Mouse (Mus musculus): Measurements from ENCODE around the gene Cuta. TPM values are rescaled to one million over a fixed set of nuclear protein-coding genes. Genes with fewer than 3 reads are reported as not detected.
"Not testable (repeated sequence)": the region's sequence is repeated elsewhere in the genome, so short reads cannot be mapped to it uniquely, and the experiment has no call there.

The Cuta gene
- 179 and 191 TPM in 2 replicates for polyA plus RNA-seq (2015; fragmentation: Nextera tagmentation; extraction: Ambion mirVana)

DNA sequence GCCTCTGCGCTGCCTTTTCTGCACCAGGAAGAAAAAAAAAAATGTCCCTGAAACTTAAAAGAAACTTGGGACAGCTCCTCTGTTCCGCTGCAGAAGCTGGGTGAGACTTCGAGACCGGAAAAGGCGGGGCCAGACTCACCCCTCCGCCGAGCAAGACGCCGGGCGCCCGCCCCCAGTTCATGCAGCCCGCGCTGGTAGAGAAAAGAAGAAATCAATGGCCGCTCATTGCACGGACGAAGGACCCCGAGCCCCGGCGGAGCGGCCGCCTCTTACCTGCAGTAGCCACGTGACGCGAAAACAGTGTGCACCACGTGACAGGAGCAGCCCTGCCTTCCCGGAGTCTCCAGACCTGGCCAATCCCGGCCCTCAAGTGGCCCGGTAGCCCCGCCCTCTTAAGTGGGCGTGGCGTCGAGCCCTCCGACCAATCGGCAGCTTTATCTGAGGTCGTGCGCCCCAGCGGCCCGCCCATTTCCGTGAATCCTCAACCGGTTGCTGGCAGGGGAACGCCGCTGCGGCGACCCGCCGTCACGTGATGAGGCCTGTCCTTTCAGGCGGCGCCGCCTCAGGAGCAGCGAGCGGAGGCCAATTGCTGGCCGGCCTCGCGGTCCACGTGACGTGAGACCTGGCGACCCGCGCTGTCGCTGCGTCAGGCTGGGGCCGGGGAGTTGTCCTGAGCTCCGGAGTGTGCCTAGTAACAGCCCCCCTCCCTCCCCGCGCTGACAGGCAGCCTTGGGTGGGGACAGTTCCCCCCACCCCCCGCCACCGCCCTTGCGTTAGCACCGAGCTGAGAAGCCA is at the start of gene Cuta:
Cuta (minus strand) TSS at position 392 of the 795 bp plus-strand sequence.
- H3K36me3 ChIP-seq, result peaks cover 22% of the 10 kb centered on the region
- H3K9me3 ChIP-seq, result no peaks in the 10 kb centered on the region
- H3K27ac ChIP-seq, result peak within 1 kb of the TSS; percentile 95
- WGBS, result under 1% methylated on average over 68 of the region's 70 CpGs
- peak; percentile 93 for ATAC-seq (ENCODE audit: insufficient read depth, low FRiP score, low read depth)
- no peaks in the 10 kb centered on the region for H3K27me3 ChIP-seq (replicated peaks)
- peak within 1 kb of the TSS; percentile 67 for H3K9ac ChIP-seq
- H3K4me1 ChIP-seq, result peaks cover 27% of the 10 kb centered on the region
- H3K4me2 ChIP-seq, result peak within 1 kb of the TSS; percentile 96
- peak within 1 kb of the TSS; percentile 63 for H3K4me3 ChIP-seq (replicated peaks)

DNA sequence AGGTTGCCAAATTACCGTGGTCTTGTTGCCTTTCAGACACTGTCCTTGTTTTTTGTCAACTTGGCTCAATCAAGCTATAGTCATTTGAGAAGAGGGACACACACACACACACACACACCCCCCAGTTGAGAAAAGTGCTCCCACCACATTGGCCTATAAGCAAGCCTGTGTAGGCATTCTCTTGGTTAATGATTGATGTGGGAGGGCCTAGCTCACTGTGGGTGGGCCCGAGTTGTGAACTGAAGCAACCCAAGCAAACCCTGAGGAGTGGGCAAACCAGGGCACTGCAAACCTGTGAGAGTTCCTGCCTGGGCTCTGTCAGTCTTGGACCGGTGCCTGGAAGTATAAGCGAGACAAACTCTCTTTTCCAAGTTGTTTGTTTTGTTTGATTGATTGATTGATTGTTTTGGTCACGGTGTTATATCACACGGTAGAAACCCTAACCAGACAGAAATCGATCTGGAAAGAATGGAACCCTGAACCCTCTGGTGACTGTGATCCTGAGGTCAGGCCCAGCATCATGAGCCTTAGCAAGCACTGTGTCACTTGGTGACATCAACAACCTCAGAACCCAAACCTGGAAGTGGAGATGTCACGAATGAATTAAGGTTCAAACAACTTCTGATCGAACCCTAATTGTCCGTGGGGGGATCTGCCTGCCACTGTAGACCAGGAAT is 46.3 kb upstream of the Cuta start:
- Histone ChIP-seq H3K4me3 (replicated peaks) (no peak overlapping the region), H3K36me3 (no peaks in the 10 kb centered on the region), H3K9ac (no peak overlapping the region), H3K27ac (no peak overlapping the region), H3K9me3 (no peaks in the 10 kb centered on the region), H3K4me2 (no peak overlapping the region), H3K27me3 (replicated peaks) (no peaks in the 10 kb centered on the region), H3K4me1 (no peaks in the 10 kb centered on the region)
- no peak; the same call in 1 of the 2 replicates for ATAC-seq (ENCODE audit: insufficient read depth, low FRiP score, low read depth)
- 68% methylated on average over 10 of the region's 10 CpGs for WGBS

- no peak overlapping the region for H3K4me3 ChIP-seq (replicated peaks)
- H3K9me3 ChIP-seq, result no peaks in the 10 kb centered on the region
These were observed 44.0 kb upstream of the Cuta start for GRCm38 (mm10) chr17:26983382-26983781.

DNA sequence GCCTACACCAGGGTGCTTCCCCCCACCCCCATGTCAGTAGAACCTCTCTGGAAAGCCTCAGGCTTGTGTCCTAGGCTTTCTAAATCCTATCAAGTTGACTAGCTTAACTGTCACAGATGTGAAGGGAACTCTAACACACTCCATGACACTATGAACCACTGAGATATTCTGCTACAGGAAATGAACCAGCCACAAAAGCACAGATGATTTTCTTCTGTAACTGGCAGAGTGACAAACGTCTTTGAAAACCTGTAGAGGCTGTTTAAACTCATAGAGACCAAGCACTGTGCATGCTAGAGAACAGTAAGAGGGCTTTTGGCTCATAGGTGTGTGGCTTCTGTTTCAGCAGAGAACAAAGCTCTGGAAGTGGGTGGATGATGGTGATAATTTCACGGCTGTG is 41.7 kb upstream of the Cuta start:
- H3K4me3 ChIP-seq (replicated peaks), result no peak overlapping the region
- H3K27me3 ChIP-seq (replicated peaks), result no peaks in the 10 kb centered on the region
- H3K4me1 ChIP-seq, result peaks cover 4% of the 10 kb centered on the region; the same call in 1 of the 2 replicates
- peaks cover 25% of the 10 kb centered on the region for H3K36me3 ChIP-seq
- H3K9ac ChIP-seq, result no peak overlapping the region
- H3K4me2 ChIP-seq, result no peak overlapping the region
- ATAC-seq (ENCODE audit: insufficient read depth, low FRiP score, low read depth), result no peak
- WGBS, result 46% methylated on average over 2 of the region's 2 CpGs
- H3K27ac ChIP-seq, result no peak overlapping the region
- no peaks in the 10 kb centered on the region for H3K9me3 ChIP-seq

More at GRCm38 (mm10) chr17:26983382-26983781, 44.0 kb upstream of the Cuta start:
- H3K9ac ChIP-seq, result no peak overlapping the region
- H3K27me3 ChIP-seq (replicated peaks), result no peaks in the 10 kb centered on the region
- H3K36me3 ChIP-seq, result peaks cover 10% of the 10 kb centered on the region; the same call in 1 of the 2 replicates
- ATAC-seq (ENCODE audit: insufficient read depth, low FRiP score, low read depth), result no peak
- no peaks in the 10 kb centered on the region for H3K4me1 ChIP-seq
- no peak overlapping the region for H3K4me2 ChIP-seq
- WGBS, result 63% methylated on average over 4 of the region's 4 CpGs
- H3K27ac ChIP-seq, result no peak overlapping the region

GRCm38 (mm10) chr17:26979426-26979825 is 40.1 kb upstream of the Cuta start:
- WGBS, result 75% methylated on average over 2 of the region's 2 CpGs

DNA sequence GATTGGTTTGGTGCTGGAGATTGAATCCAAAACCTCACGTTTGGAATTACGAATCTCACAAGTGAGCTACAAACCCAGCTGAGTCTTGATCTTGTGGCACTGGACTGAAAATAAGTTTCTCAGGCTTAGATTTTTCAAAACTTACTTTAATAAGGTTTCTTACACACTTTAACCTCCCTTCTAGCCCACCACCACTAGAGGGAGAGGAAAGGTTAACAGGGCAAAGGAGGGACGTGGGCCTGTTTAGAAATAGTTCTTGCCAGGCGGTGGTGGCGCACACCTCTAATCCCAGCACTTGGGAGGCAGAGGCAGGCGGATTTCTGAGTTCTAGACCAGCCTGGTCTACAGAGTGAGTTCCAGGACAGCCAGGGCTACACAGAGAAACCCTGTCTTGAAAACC is 38.0 kb upstream of the Cuta start:
- H3K9me3 ChIP-seq; ATAC-seq (ENCODE audit: insufficient read depth, low FRiP score, low read depth); H3K9ac ChIP-seq; H3K4me2 ChIP-seq; H3K27me3 ChIP-seq (replicated peaks); H3K27ac ChIP-seq; H3K4me3 ChIP-seq (replicated peaks): not testable (repeated sequence)
- Histone ChIP-seq H3K4me1 (peaks cover 21% of the 10 kb centered on the region), H3K36me3 (peaks cover 28% of the 10 kb centered on the region)
- 87% methylated on average over 6 of the region's 6 CpGs for WGBS

More at GRCm38 (mm10) chr17:26979426-26979825, 40.1 kb upstream of the Cuta start:
- H3K4me2 ChIP-seq, result no peak overlapping the region
- no peaks in the 10 kb centered on the region for H3K27me3 ChIP-seq (replicated peaks)
- no peak overlapping the region for H3K27ac ChIP-seq
- no peak for ATAC-seq (ENCODE audit: insufficient read depth, low FRiP score, low read depth)
- no peaks in the 10 kb centered on the region for H3K9me3 ChIP-seq
- peaks cover 28% of the 10 kb centered on the region for H3K36me3 ChIP-seq
- H3K4me3 ChIP-seq (replicated peaks), result no peak overlapping the region
- peaks cover 11% of the 10 kb centered on the region for H3K4me1 ChIP-seq
- no peak overlapping the region for H3K9ac ChIP-seq

DNA sequence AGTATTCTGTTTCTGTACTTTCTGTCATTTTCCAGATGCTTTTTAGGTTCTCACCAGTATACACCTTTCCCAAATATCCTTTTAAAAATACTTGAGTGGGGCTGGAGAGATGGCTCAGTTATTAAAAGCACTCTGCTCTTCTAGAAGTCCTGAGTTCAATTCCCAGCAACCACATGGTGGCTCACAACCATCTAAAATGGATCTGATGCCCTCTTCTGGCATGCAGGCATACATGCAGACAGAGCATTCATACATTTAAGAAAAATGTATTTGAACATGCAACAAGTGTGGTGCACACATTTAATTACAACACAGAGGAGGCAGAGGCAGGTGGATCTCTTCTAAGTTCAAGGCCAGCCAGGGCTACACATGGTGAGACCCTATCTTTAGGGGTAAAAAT is 36.0 kb upstream of the Cuta start:
- no peak overlapping the region for H3K9ac ChIP-seq
- no peaks in the 10 kb centered on the region for H3K9me3 ChIP-seq
- ATAC-seq (ENCODE audit: insufficient read depth, low FRiP score, low read depth), result no peak
- peaks cover 28% of the 10 kb centered on the region for H3K36me3 ChIP-seq
- no peak overlapping the region for H3K4me2 ChIP-seq
- H3K4me3 ChIP-seq (replicated peaks), result no peak overlapping the region
- peaks cover 37% of the 10 kb centered on the region for H3K4me1 ChIP-seq
- H3K27ac ChIP-seq, result no peak overlapping the region
- H3K27me3 ChIP-seq (replicated peaks), result no peaks in the 10 kb centered on the region

DNA sequence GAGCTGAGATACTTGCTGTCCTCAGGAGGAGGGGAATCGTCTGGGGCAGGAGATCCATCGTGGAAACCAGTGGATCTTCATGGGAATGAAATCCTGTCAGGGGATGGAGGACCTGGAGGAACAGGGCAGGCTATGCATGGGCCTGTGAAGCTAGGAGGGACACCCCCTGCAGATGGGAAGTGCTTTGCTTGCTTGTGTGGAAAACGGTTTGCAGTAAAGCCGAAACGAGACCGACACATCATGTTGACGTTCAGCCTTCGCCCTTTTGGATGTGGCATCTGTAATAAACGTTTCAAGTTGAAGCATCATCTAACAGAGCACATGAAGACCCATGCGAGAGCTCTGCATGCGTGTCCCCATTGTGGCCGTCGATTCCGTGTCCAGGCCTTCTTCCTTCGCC is 35.2 kb upstream of the Cuta start:
- 87% methylated on average over 15 of the region's 15 CpGs for WGBS
- no peak overlapping the region for H3K9ac ChIP-seq
- H3K27me3 ChIP-seq (replicated peaks), result no peaks in the 10 kb centered on the region
- H3K27ac ChIP-seq, result no peak overlapping the region
- peak overlapping the region; percentile 91; the same call in 1 of the 2 replicates for H3K4me2 ChIP-seq
- ATAC-seq (ENCODE audit: insufficient read depth, low FRiP score, low read depth), result no peak
- H3K9me3 ChIP-seq, result no peaks in the 10 kb centered on the region
- no peak overlapping the region for H3K4me3 ChIP-seq (replicated peaks)
- peaks cover 28% of the 10 kb centered on the region for H3K36me3 ChIP-seq
- H3K4me1 ChIP-seq, result peaks cover 37% of the 10 kb centered on the region

GRCm38 (mm10) chr17:26972703-26973574 is 33.6 kb upstream of the Cuta start, which contains the start of gene Zbtb9:
TSS of gene Zbtb9 (plus strand) at chr17:26973167.
- peak within 1 kb of the TSS; percentile 78 for H3K9ac ChIP-seq
- peaks cover 17% of the 10 kb centered on the region for H3K36me3 ChIP-seq
- peak within 1 kb of the TSS; percentile 98 for H3K4me3 ChIP-seq (replicated peaks)
- H3K27ac ChIP-seq, result peak within 1 kb of the TSS; percentile 91
- ATAC-seq (ENCODE audit: insufficient read depth, low FRiP score, low read depth), result peak; percentile 100
- peaks cover 37% of the 10 kb centered on the region for H3K4me1 ChIP-seq
- peak within 1 kb of the TSS; percentile 91 for H3K4me2 ChIP-seq
- WGBS, result under 1% methylated on average over 74 of the region's 75 CpGs
- no peaks in the 10 kb centered on the region for H3K27me3 ChIP-seq (replicated peaks)
- no peaks in the 10 kb centered on the region for H3K9me3 ChIP-seq

GRCm38 (mm10) chr17:26972107-26972506 is 32.7 kb upstream of the Cuta start:
- no peak for ATAC-seq (ENCODE audit: insufficient read depth, low FRiP score, low read depth)
- H3K27me3 ChIP-seq (replicated peaks), result no peaks in the 10 kb centered on the region
- peaks cover 37% of the 10 kb centered on the region for H3K4me1 ChIP-seq
- H3K9me3 ChIP-seq, result no peaks in the 10 kb centered on the region
- H3K4me2 ChIP-seq, result peak overlapping the region; percentile 91
- peak overlapping the region; percentile 98 for H3K4me3 ChIP-seq (replicated peaks)
- peaks cover 12% of the 10 kb centered on the region; the same call in 1 of the 2 replicates for H3K36me3 ChIP-seq
- 2% methylated on average over 3 of the region's 3 CpGs for WGBS
- peak overlapping the region; percentile 91 for H3K27ac ChIP-seq
- peak overlapping the region; percentile 78; the same call in 1 of the 2 replicates for H3K9ac ChIP-seq

GRCm38 (mm10) chr17:26971247-26971905 is 32.0 kb upstream of the Cuta start:
- peak overlapping the region; percentile 61 for H3K27ac ChIP-seq
- ATAC-seq (ENCODE audit: insufficient read depth, low FRiP score, low read depth), result no peak
- H3K9me3 ChIP-seq, result no peaks in the 10 kb centered on the region
- 46% methylated on average over 8 of the region's 8 CpGs for WGBS
- H3K36me3 ChIP-seq, result peaks cover 6% of the 10 kb centered on the region; the same call in 1 of the 2 replicates
- peaks cover 33% of the 10 kb centered on the region for H3K4me1 ChIP-seq
- peak overlapping the region; percentile 98 for H3K4me3 ChIP-seq (replicated peaks)
- H3K27me3 ChIP-seq (replicated peaks), result no peaks in the 10 kb centered on the region
- H3K9ac ChIP-seq, result peak overlapping the region; percentile 29; the same call in 1 of the 2 replicates
- H3K4me2 ChIP-seq, result peak overlapping the region; percentile 91

Data from stomach, embryonic 15.5 days (tissue).